25 mouse cellular contexts compared by ENCODE assay signal in genomic region chrX:57118143-57118542, GRCm38 (mm10). TPM values are rescaled to one million over a fixed set of nuclear protein-coding genes. Genes with fewer than 3 reads are reported as not detected.
A peak's percentile ranks its signal among the peaks of the same experiment; 100 is the strongest.
DNase-seq lines count a peak whose midpoint lies in the region; ATAC-seq and TF ChIP-seq lines count a peak whose summit lies in the region.
"Had no signal": no experiment of that assay in that cellular context is flagged by ENCODE, and none has a peak within 500 bp of the region (broad histone marks: within the 10 kb centered on the region; RNA-seq: fewer than 3 reads in every experiment).

No protein-coding gene starts in this region.

- no peaks in the 10 kb centered on the region for H3K9me3 ChIP-seq in embryonic facial prominence, embryonic 14.5 days (ENCODE audit: control insufficient read depth, low read length)
- H3K9me3 ChIP-seq in embryonic facial prominence, embryonic 10.5 days: no peaks in the 10 kb centered on the region
- H3K9me3 ChIP-seq in midbrain, embryonic 14.5 days (ENCODE audit: control insufficient read depth, low read length): no peaks in the 10 kb centered on the region
- no peaks in the 10 kb centered on the region for H3K9me3 ChIP-seq in midbrain, embryonic 15.5 days
- no peaks in the 10 kb centered on the region for H3K9me3 ChIP-seq in stomach, postnatal 0 days (ENCODE audit: control insufficient read depth, low read length)
- H3K9me3 ChIP-seq: forebrain, embryonic 12.5 days; hindbrain, embryonic 12.5 days; limb, embryonic 13.5 days; liver, embryonic 15.5 days; midbrain, embryonic 10.5 days; neural tube, embryonic 15.5 days had no signal

- peak; percentile 1 for DNase-seq in embryonic facial prominence, embryonic 14.5 days (ENCODE audit: low spot score)
- no peak for DNase-seq in embryonic facial prominence, embryonic 10.5 days (ENCODE audit: low spot score)
- peak; percentile 10 for DNase-seq in heart, postnatal 4 days
- DNase-seq in heart, postnatal 25 days (ENCODE audit: low spot score): no peak
- peak; percentile 4 for DNase-seq in midbrain, embryonic 14.5 days
- DNase-seq in stomach, postnatal 0 days (ENCODE audit: low spot score): no peak
- DNase-seq: cerebellum, adult 9-11 months; kidney, adult 11 months; kidney, postnatal 14 days; layer of hippocampus, adult 9-11 months; lung, postnatal 36 days; right cerebral cortex, postnatal 4 days; thymus, postnatal 25 days had no signal

- H3K27me3 ChIP-seq in embryonic facial prominence, embryonic 14.5 days (replicated peaks; ENCODE audit: control insufficient read depth, insufficient read depth, low read length): no peaks in the 10 kb centered on the region
- no peaks in the 10 kb centered on the region for H3K27me3 ChIP-seq in embryonic facial prominence, embryonic 10.5 days (replicated peaks; ENCODE audit: low read depth, poor library complexity, severe bottlenecking)
- no peaks in the 10 kb centered on the region for H3K27me3 ChIP-seq in midbrain, embryonic 14.5 days (ENCODE audit: control insufficient read depth, insufficient read depth, low read length)
- H3K27me3 ChIP-seq in midbrain, embryonic 15.5 days (replicated peaks): no peaks in the 10 kb centered on the region
- H3K27me3 ChIP-seq in stomach, postnatal 0 days (ENCODE audit: control insufficient read depth, insufficient read depth, low read length): no peaks in the 10 kb centered on the region
- H3K27me3 ChIP-seq: forebrain, embryonic 12.5 days; hindbrain, embryonic 12.5 days; limb, embryonic 13.5 days; liver, embryonic 15.5 days; neural tube, embryonic 15.5 days had no signal

- peak; percentile 35; the same call in 1 of the 2 replicates for TF ChIP-seq CTCF in stomach, postnatal 0 days (IDR thresholded peaks at IDR 0.05; ENCODE audit: low read depth)

- H3K36me3 ChIP-seq in embryonic facial prominence, embryonic 14.5 days (ENCODE audit: control insufficient read depth, insufficient read depth, low read length): no peaks in the 10 kb centered on the region
- H3K36me3 ChIP-seq in embryonic facial prominence, embryonic 10.5 days (replicated peaks): no peaks in the 10 kb centered on the region
- no peaks in the 10 kb centered on the region for H3K36me3 ChIP-seq in midbrain, embryonic 14.5 days (ENCODE audit: control insufficient read depth, insufficient read depth, low read length)
- H3K36me3 ChIP-seq in midbrain, embryonic 15.5 days (replicated peaks): no peaks in the 10 kb centered on the region
- no peaks in the 10 kb centered on the region for H3K36me3 ChIP-seq in stomach, postnatal 0 days (ENCODE audit: control insufficient read depth, insufficient read depth, low read length)
- H3K36me3 ChIP-seq: forebrain, embryonic 12.5 days; hindbrain, embryonic 12.5 days; limb, embryonic 13.5 days; liver, embryonic 15.5 days; midbrain, embryonic 10.5 days; neural tube, embryonic 15.5 days had no signal

- 66% methylated on average over 8 of the region's 8 CpGs for WGBS in embryonic facial prominence, embryonic 14.5 days
- 83% methylated on average over 8 of the region's 8 CpGs for WGBS in embryonic facial prominence, embryonic 10.5 days
- 84% methylated on average over 8 of the region's 8 CpGs for WGBS in midbrain, embryonic 14.5 days
- WGBS in midbrain, embryonic 15.5 days: 81% methylated on average over 8 of the region's 8 CpGs
- WGBS in stomach, postnatal 0 days: 72% methylated on average over 8 of the region's 8 CpGs

- no peak overlapping the region for H3K9ac ChIP-seq in embryonic facial prominence, embryonic 14.5 days (ENCODE audit: low read depth, low read length)
- H3K9ac ChIP-seq in midbrain, embryonic 14.5 days (replicated peaks; ENCODE audit: low read length): no peak overlapping the region
- no peak overlapping the region for H3K9ac ChIP-seq in midbrain, embryonic 15.5 days
- no peak overlapping the region for H3K9ac ChIP-seq in stomach, postnatal 0 days (ENCODE audit: low read length)
- H3K9ac ChIP-seq: forebrain, embryonic 12.5 days; hindbrain, embryonic 12.5 days; limb, embryonic 13.5 days; liver, embryonic 15.5 days; neural tube, embryonic 15.5 days had no signal

- H3K4me3 ChIP-seq in embryonic facial prominence, embryonic 14.5 days (ENCODE audit: low read depth, low read length): no peak overlapping the region
- H3K4me3 ChIP-seq in embryonic facial prominence, embryonic 10.5 days: no peak overlapping the region
- no peak overlapping the region for H3K4me3 ChIP-seq in midbrain, embryonic 14.5 days (replicated peaks; ENCODE audit: low read depth, low read length)
- no peak overlapping the region for H3K4me3 ChIP-seq in midbrain, embryonic 15.5 days
- H3K4me3 ChIP-seq in stomach, postnatal 0 days (ENCODE audit: low read depth, low read length): no peak overlapping the region
- H3K4me3 ChIP-seq: forebrain, embryonic 12.5 days; hindbrain, embryonic 12.5 days; limb, embryonic 13.5 days; liver, embryonic 15.5 days; midbrain, embryonic 10.5 days; myocyte; neural tube, embryonic 15.5 days had no signal

- no peak for TF ChIP-seq EP300 in stomach, postnatal 0 days (optimal IDR thresholded peaks at IDR 0.05)

- no peaks in the 10 kb centered on the region for H3K4me1 ChIP-seq in embryonic facial prominence, embryonic 14.5 days (ENCODE audit: control insufficient read depth, insufficient read depth, low read length)
- H3K4me1 ChIP-seq in embryonic facial prominence, embryonic 10.5 days: no peaks in the 10 kb centered on the region
- H3K4me1 ChIP-seq in midbrain, embryonic 14.5 days (ENCODE audit: control insufficient read depth, insufficient read depth, low read length): no peaks in the 10 kb centered on the region
- no peaks in the 10 kb centered on the region for H3K4me1 ChIP-seq in midbrain, embryonic 15.5 days
- H3K4me1 ChIP-seq in stomach, postnatal 0 days (replicated peaks; ENCODE audit: control insufficient read depth, insufficient read depth): no peaks in the 10 kb centered on the region
- H3K4me1 ChIP-seq: forebrain, embryonic 12.5 days; hindbrain, embryonic 12.5 days; limb, embryonic 13.5 days; liver, embryonic 15.5 days; midbrain, embryonic 10.5 days; neural tube, embryonic 15.5 days had no signal

- intact Hi-C loops in heart, postnatal 25 days (cut with DNase I): loop anchor here (10.0 kb wide), 1 partner anchor 273 kb away; no protein-coding TSS in a partner anchor

- H3K27ac ChIP-seq in embryonic facial prominence, embryonic 14.5 days (replicated peaks; ENCODE audit: low read depth, low read length): no peak overlapping the region
- no peak overlapping the region for H3K27ac ChIP-seq in embryonic facial prominence, embryonic 10.5 days (replicated peaks)
- no peak overlapping the region for H3K27ac ChIP-seq in midbrain, embryonic 14.5 days (replicated peaks; ENCODE audit: low read depth, low read length)
- no peak overlapping the region for H3K27ac ChIP-seq in midbrain, embryonic 15.5 days
- no peak overlapping the region for H3K27ac ChIP-seq in stomach, postnatal 0 days (replicated peaks)
- H3K27ac ChIP-seq: forebrain, embryonic 12.5 days; hindbrain, embryonic 12.5 days; limb, embryonic 13.5 days; liver, embryonic 15.5 days; midbrain, embryonic 10.5 days; neural tube, embryonic 15.5 days had no signal

- no peak for ATAC-seq in embryonic facial prominence, embryonic 14.5 days (ENCODE audit: low read depth)
- no peak for ATAC-seq in midbrain, embryonic 14.5 days (ENCODE audit: low FRiP score, low TSS enrichment)
- ATAC-seq in midbrain, embryonic 15.5 days (replicated peaks): no peak
- no peak for ATAC-seq in stomach, postnatal 0 days (ENCODE audit: low FRiP score, low TSS enrichment)
- ATAC-seq in inflammation-experienced regulatory T-cells, adult 6 months: no peak
- ATAC-seq: Patski had no signal

- no peak overlapping the region for H3K4me2 ChIP-seq in embryonic facial prominence, embryonic 14.5 days (ENCODE audit: low read depth, low read length)
- H3K4me2 ChIP-seq in midbrain, embryonic 14.5 days (ENCODE audit: low read length): no peak overlapping the region
- no peak overlapping the region for H3K4me2 ChIP-seq in midbrain, embryonic 15.5 days
- H3K4me2 ChIP-seq in stomach, postnatal 0 days (replicated peaks; ENCODE audit: low read depth): no peak overlapping the region
- H3K4me2 ChIP-seq: forebrain, embryonic 12.5 days; hindbrain, embryonic 12.5 days; limb, embryonic 13.5 days; liver, embryonic 15.5 days; neural tube, embryonic 15.5 days had no signal

RNA-seq across cellular contexts. Expression of gene Vgll1, which starts 30.2 kb away (rescaled TPM):
- 0.35 and 0.52 TPM in 2 replicates for polyA plus RNA-seq in embryonic facial prominence, embryonic 14.5 days (2014; fragmentation: Nextera tagmentation; extraction: Ambion mirVana)
- 0.06 and 0.32 TPM in 2 replicates for polyA plus RNA-seq in embryonic facial prominence, embryonic 10.5 days (2016; fragmentation: Nextera tagmentation; extraction: Ambion mirVana)
- not detected for total RNA-seq in heart, postnatal 4 days (2021)
- total RNA-seq in heart, postnatal 25 days (2021): not detected
- polyA plus RNA-seq in midbrain, embryonic 14.5 days (2014; fragmentation: Nextera tagmentation; extraction: Ambion mirVana): not detected in 2 replicates
- not detected in 2 replicates for polyA plus RNA-seq in midbrain, embryonic 15.5 days (2015; fragmentation: Nextera tagmentation; extraction: Ambion mirVana)
- not detected in 2 replicates for polyA plus RNA-seq in stomach, postnatal 0 days (2015; fragmentation: Nextera tagmentation; extraction: Ambion mirVana)
- under 1 TPM in 1 of 3 experiments, not detected in 2; 0.36 TPM for polyA plus RNA-seq in inflammation-experienced regulatory T-cells, adult 6 months (2017; shearing (Covaris generic))
- total RNA-seq: adrenal gland, postnatal 4 days had no signal
- polyA plus RNA-seq: gonadal fat pad, adult 2 months; liver, embryonic 15.5 days; myocyte; neural tube, embryonic 15.5 days; Patski had no signal

Comparison
In these comparisons a context has a peak if more than half of its experiments do, and no peak if none do; other contexts are left out.
1. DNase-seq: peak in embryonic facial prominence, embryonic 14.5 days (single experiment), heart, postnatal 4 days (single experiment) and midbrain, embryonic 14.5 days (single experiment); none in embryonic facial prominence, embryonic 10.5 days (single experiment), heart, postnatal 25 days (single experiment) and stomach, postnatal 0 days (single experiment).